Mouse (Mus musculus): ENCODE data around the gene Barhl1. TPM values are rescaled to one million over a fixed set of nuclear protein-coding genes. Genes with fewer than 3 reads are reported as not detected.

Gene Barhl1
- 0.08 TPM in 1 of 2 replicates, not detected in the other for polyA plus RNA-seq (2015; fragmentation: Nextera tagmentation; extraction: Ambion mirVana)

GRCm38 (mm10) chr2:28916513-28916865, at the start of gene Barhl1:
Barhl1 (minus strand) TSS chr2:28916668.
- peaks cover 98% of the 10 kb centered on the region for H3K27me3 ChIP-seq
- H3K36me3 ChIP-seq: no peaks in the 10 kb centered on the region
- peaks cover 13% of the 10 kb centered on the region for H3K4me1 ChIP-seq
- ATAC-seq (ENCODE audit: insufficient number of reproducible peaks, low FRiP score, low TSS enrichment, low read depth): no peak
- no peak within 1 kb of the TSS for H3K9ac ChIP-seq
- no peaks in the 10 kb centered on the region for H3K9me3 ChIP-seq
- H3K27ac ChIP-seq: no peak within 1 kb of the TSS
- H3K4me2 ChIP-seq: no peak within 1 kb of the TSS
- WGBS: 2% methylated on average over 18 of the region's 18 CpGs
- no peak within 1 kb of the TSS for H3K4me3 ChIP-seq

GRCm38 (mm10) chr2:28963565-28963964, 47.1 kb upstream of the Barhl1 start:
- Histone ChIP-seq H3K27me3 (peaks cover 22% of the 10 kb centered on the region), H3K9me3 (no peaks in the 10 kb centered on the region), H3K9ac (no peak overlapping the region), H3K27ac (no peak overlapping the region), H3K4me2 (no peak overlapping the region), H3K36me3 (no peaks in the 10 kb centered on the region), H3K4me3 (no peak overlapping the region), H3K4me1 (peaks cover 3% of the 10 kb centered on the region; the same call in 1 of the 2 replicates)
- ATAC-seq (ENCODE audit: insufficient number of reproducible peaks, low FRiP score, low TSS enrichment, low read depth): no peak
- 80% methylated on average over 6 of the region's 6 CpGs for WGBS

GRCm38 (mm10) chr2:28961636-28962035, 45.2 kb upstream of the Barhl1 start:
- no peak for ATAC-seq (ENCODE audit: insufficient number of reproducible peaks, low FRiP score, low TSS enrichment, low read depth)
- no peak overlapping the region for H3K9ac ChIP-seq
- no peak overlapping the region for H3K27ac ChIP-seq
- no peak overlapping the region for H3K4me3 ChIP-seq
- WGBS: 66% methylated on average over 5 of the region's 5 CpGs
- no peaks in the 10 kb centered on the region for H3K9me3 ChIP-seq
- H3K36me3 ChIP-seq: no peaks in the 10 kb centered on the region
- peaks cover 8% of the 10 kb centered on the region for H3K27me3 ChIP-seq
- no peak overlapping the region for H3K4me2 ChIP-seq
- peaks cover 3% of the 10 kb centered on the region; the same call in 1 of the 2 replicates for H3K4me1 ChIP-seq

GRCm38 (mm10) chr2:28961024-28961585, 44.6 kb upstream of the Barhl1 start:
- WGBS: 76% methylated on average over 15 of the region's 15 CpGs
- H3K27me3 ChIP-seq: peaks cover 3% of the 10 kb centered on the region; the same call in 1 of the 2 replicates
- no peaks in the 10 kb centered on the region for H3K9me3 ChIP-seq
- H3K4me1 ChIP-seq: peaks cover 3% of the 10 kb centered on the region; the same call in 1 of the 2 replicates
- no peaks in the 10 kb centered on the region for H3K36me3 ChIP-seq
- H3K27ac ChIP-seq: no peak overlapping the region
- no peak overlapping the region for H3K4me3 ChIP-seq
- H3K4me2 ChIP-seq: no peak overlapping the region
- ATAC-seq (ENCODE audit: insufficient number of reproducible peaks, low FRiP score, low TSS enrichment, low read depth): no peak
- no peak overlapping the region for H3K9ac ChIP-seq

GRCm38 (mm10) chr2:28956874-28957273, 40.4 kb upstream of the Barhl1 start:
- Histone ChIP-seq H3K36me3 (no peaks in the 10 kb centered on the region), H3K4me3 (no peak overlapping the region), H3K9me3 (no peaks in the 10 kb centered on the region), H3K4me1 (no peaks in the 10 kb centered on the region), H3K27ac (no peak overlapping the region), H3K27me3 (peaks cover 3% of the 10 kb centered on the region; the same call in 1 of the 2 replicates), H3K9ac (no peak overlapping the region), H3K4me2 (no peak overlapping the region)
- ATAC-seq (ENCODE audit: insufficient number of reproducible peaks, low FRiP score, low TSS enrichment, low read depth): no peak
- 80% methylated on average over 4 of the region's 4 CpGs for WGBS

- H3K9ac ChIP-seq: no peak overlapping the region
- 78% methylated on average over 9 of the region's 9 CpGs for WGBS
- H3K4me2 ChIP-seq: no peak overlapping the region
- H3K27ac ChIP-seq: no peak overlapping the region
- H3K4me1 ChIP-seq: no peaks in the 10 kb centered on the region
- no peak overlapping the region for H3K4me3 ChIP-seq
- H3K27me3 ChIP-seq: peaks cover 2% of the 10 kb centered on the region; the same call in 1 of the 2 replicates
- ATAC-seq (ENCODE audit: insufficient number of reproducible peaks, low FRiP score, low TSS enrichment, low read depth): no peak
- H3K36me3 ChIP-seq: no peaks in the 10 kb centered on the region
- no peaks in the 10 kb centered on the region for H3K9me3 ChIP-seq
These were observed 38.1 kb upstream of the Barhl1 start for GRCm38 (mm10) chr2:28954595-28954994.

DNA sequence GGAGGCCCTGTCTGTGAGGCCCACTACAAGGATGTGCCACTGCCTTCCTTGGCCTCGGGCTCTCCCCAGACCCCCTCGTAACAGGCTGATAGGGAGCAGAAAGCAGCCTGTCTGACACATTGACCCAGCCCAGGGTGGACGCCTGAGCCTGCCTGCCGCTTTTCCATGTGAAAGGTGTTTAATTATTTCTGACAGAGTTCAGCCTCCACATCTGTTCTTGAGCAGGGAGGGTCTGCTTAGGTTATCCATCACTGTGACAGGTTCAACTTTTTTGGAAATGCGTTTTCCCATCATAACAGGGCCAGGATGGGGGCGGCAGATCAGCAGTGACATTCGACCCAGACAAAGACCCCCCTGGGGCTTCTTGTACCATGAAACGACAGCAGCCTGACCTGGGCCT, 36.5 kb upstream of the Barhl1 start:
- Histone ChIP-seq H3K4me3 (no peak overlapping the region), H3K4me1 (no peaks in the 10 kb centered on the region), H3K9me3 (no peaks in the 10 kb centered on the region), H3K36me3 (no peaks in the 10 kb centered on the region), H3K27me3 (peaks cover 8% of the 10 kb centered on the region; the same call in 1 of the 2 replicates), H3K9ac (no peak overlapping the region), H3K27ac (no peak overlapping the region), H3K4me2 (no peak overlapping the region)
- WGBS: 14% methylated on average over 8 of the region's 8 CpGs
- ATAC-seq (ENCODE audit: insufficient number of reproducible peaks, low FRiP score, low TSS enrichment, low read depth): no peak

DNA sequence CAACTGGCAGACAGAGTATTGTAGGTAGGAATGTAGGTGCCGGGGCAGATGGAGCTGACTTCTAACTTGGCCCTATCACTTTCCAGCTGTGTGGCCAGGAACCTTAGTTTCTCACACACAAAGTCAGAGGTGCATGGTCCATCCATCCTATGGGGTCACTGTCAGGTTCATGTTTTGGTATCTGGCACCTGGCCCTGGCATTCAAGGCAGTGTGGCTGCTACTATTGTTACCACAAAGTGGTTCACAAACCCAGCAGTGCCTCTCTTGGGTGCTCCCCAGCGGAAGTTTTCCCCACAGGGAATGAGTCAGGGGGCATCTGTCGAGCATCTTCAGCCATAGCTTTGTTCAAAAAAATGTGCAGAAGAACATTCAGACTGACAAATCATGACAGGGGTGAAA, 29.8 kb upstream of the Barhl1 start:
- Histone ChIP-seq H3K9ac (no peak overlapping the region), H3K4me2 (no peak overlapping the region), H3K9me3 (no peaks in the 10 kb centered on the region), H3K4me1 (no peaks in the 10 kb centered on the region), H3K36me3 (no peaks in the 10 kb centered on the region), H3K4me3 (no peak overlapping the region), H3K27me3 (peaks cover 25% of the 10 kb centered on the region), H3K27ac (no peak overlapping the region)
- WGBS: 72% methylated on average over 3 of the region's 3 CpGs
- ATAC-seq (ENCODE audit: insufficient number of reproducible peaks, low FRiP score, low TSS enrichment, low read depth): no peak

- no peaks in the 10 kb centered on the region for H3K4me1 ChIP-seq
- H3K9ac ChIP-seq: no peak overlapping the region
- no peak overlapping the region for H3K4me2 ChIP-seq
- H3K27me3 ChIP-seq: peaks cover 29% of the 10 kb centered on the region
- no peaks in the 10 kb centered on the region for H3K9me3 ChIP-seq
- no peak overlapping the region for H3K4me3 ChIP-seq
- 51% methylated on average over 6 of the region's 6 CpGs for WGBS
- no peaks in the 10 kb centered on the region for H3K36me3 ChIP-seq
- no peak overlapping the region for H3K27ac ChIP-seq
- ATAC-seq (ENCODE audit: insufficient number of reproducible peaks, low FRiP score, low TSS enrichment, low read depth): no peak
These were observed 28.9 kb upstream of the Barhl1 start for GRCm38 (mm10) chr2:28945388-28945787.

GRCm38 (mm10) chr2:28943666-28944516, 27.4 kb upstream of the Barhl1 start:
- H3K27ac ChIP-seq: no peak overlapping the region
- WGBS: 19% methylated on average over 29 of the region's 30 CpGs
- no peak overlapping the region for H3K4me3 ChIP-seq
- 0 out of 2 replicates have a peak overlapping the region, but pooled peaks have one; percentile 10 for H3K4me2 ChIP-seq
- peaks cover 38% of the 10 kb centered on the region for H3K27me3 ChIP-seq
- H3K4me1 ChIP-seq: no peaks in the 10 kb centered on the region
- H3K9me3 ChIP-seq: no peaks in the 10 kb centered on the region
- no peak overlapping the region for H3K9ac ChIP-seq
- no peak for ATAC-seq (ENCODE audit: insufficient number of reproducible peaks, low FRiP score, low TSS enrichment, low read depth)
- no peaks in the 10 kb centered on the region for H3K36me3 ChIP-seq

GRCm38 (mm10) chr2:28938997-28939396, 22.5 kb upstream of the Barhl1 start:
- H3K4me2 ChIP-seq: no peak overlapping the region
- 60% methylated on average over 7 of the region's 7 CpGs for WGBS
- no peak overlapping the region for H3K9ac ChIP-seq
- H3K4me3 ChIP-seq: no peak overlapping the region
- H3K9me3 ChIP-seq: no peaks in the 10 kb centered on the region
- H3K36me3 ChIP-seq: no peaks in the 10 kb centered on the region
- peaks cover 18% of the 10 kb centered on the region; the same call in 1 of the 2 replicates for H3K27me3 ChIP-seq
- no peak for ATAC-seq (ENCODE audit: insufficient number of reproducible peaks, low FRiP score, low TSS enrichment, low read depth)
- H3K27ac ChIP-seq: no peak overlapping the region
- H3K4me1 ChIP-seq: no peaks in the 10 kb centered on the region

DNA sequence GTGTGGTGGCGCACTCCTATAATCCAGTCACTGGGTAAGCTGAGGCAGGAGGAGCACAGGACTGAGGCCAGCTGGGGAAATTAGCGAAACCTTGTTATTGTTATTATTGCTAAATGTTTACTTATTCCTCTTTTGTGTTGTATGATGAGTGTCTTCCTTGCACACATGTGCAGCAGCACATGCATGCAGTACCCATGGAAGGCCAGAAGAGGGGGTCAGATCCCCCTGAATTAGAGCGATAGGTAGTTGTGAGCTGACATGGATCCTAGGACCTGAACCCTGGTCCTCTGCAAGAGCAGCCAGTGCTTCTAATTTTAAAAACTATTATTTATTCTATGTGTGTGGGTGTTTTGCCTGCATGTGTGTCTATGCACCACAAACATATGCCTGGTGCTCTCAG, 14.1 kb upstream of the Barhl1 start:
- no peak for ATAC-seq (ENCODE audit: insufficient number of reproducible peaks, low FRiP score, low TSS enrichment, low read depth)
- Histone ChIP-seq H3K27me3 (peaks cover 12% of the 10 kb centered on the region), H3K9ac (no peak overlapping the region), H3K27ac (no peak overlapping the region), H3K9me3 (no peaks in the 10 kb centered on the region), H3K4me3 (no peak overlapping the region), H3K4me1 (no peaks in the 10 kb centered on the region), H3K4me2 (no peak overlapping the region), H3K36me3 (no peaks in the 10 kb centered on the region)
- 92% methylated on average over 3 of the region's 3 CpGs for WGBS
